Mouse (Mus musculus): ENCODE results near the gene Inpp4b. TPM values are rescaled to one million over a fixed set of nuclear protein-coding genes. Genes with fewer than 3 reads are reported as not detected.

Inpp4b gene
- total RNA-seq, 1 experiment from 2014 or later, result 5.7 TPM

GRCm38 (mm10) chr8:81454830-81455229 lies 112.5 kb downstream of the Inpp4b start:
- 0 out of 2 replicates have a peak, but pooled peaks have one; percentile 11 for ATAC-seq (replicated peaks; ENCODE audit: low read depth, poor library complexity, severe bottlenecking)

- no peak for ATAC-seq (replicated peaks; ENCODE audit: low read depth, poor library complexity, severe bottlenecking)
These were observed 121.4 kb downstream of the Inpp4b start for GRCm38 (mm10) chr8:81463762-81464161.

- ATAC-seq (replicated peaks; ENCODE audit: low read depth, poor library complexity, severe bottlenecking), result peak; percentile 71
These were observed 124.4 kb downstream of the Inpp4b start for GRCm38 (mm10) chr8:81466776-81467175.

GRCm38 (mm10) chr8:81478674-81479073 lies 136.3 kb downstream of the Inpp4b start:
- peak; percentile 71; the same call in 1 of the 2 replicates for ATAC-seq (replicated peaks; ENCODE audit: low read depth, poor library complexity, severe bottlenecking)

- no peak for ATAC-seq (replicated peaks; ENCODE audit: low read depth, poor library complexity, severe bottlenecking)
These were observed 141.5 kb downstream of the Inpp4b start for GRCm38 (mm10) chr8:81483834-81484233.

GRCm38 (mm10) chr8:81485626-81486025 lies 143.3 kb downstream of the Inpp4b start:
- 0 out of 2 replicates have a peak, but pooled peaks have one; percentile 15 for ATAC-seq (replicated peaks; ENCODE audit: low read depth, poor library complexity, severe bottlenecking)

GRCm38 (mm10) chr8:81489894-81490661 lies 147.7 kb downstream of the Inpp4b start:
- no peak for ATAC-seq (replicated peaks; ENCODE audit: low read depth, poor library complexity, severe bottlenecking)

- ATAC-seq (replicated peaks; ENCODE audit: low read depth, poor library complexity, severe bottlenecking), result peak; percentile 95
These were observed 148.8 kb downstream of the Inpp4b start for GRCm38 (mm10) chr8:81491097-81491705.

GRCm38 (mm10) chr8:81491706-81492204 lies 149.4 kb downstream of the Inpp4b start:
- ATAC-seq (replicated peaks; ENCODE audit: low read depth, poor library complexity, severe bottlenecking), result no peak

GRCm38 (mm10) chr8:81494823-81495222 lies 152.5 kb downstream of the Inpp4b start:
- no peak for ATAC-seq (replicated peaks; ENCODE audit: low read depth, poor library complexity, severe bottlenecking)

GRCm38 (mm10) chr8:81497646-81498045 lies 155.3 kb downstream of the Inpp4b start:
- ATAC-seq (replicated peaks; ENCODE audit: low read depth, poor library complexity, severe bottlenecking), result no peak

- ATAC-seq (replicated peaks; ENCODE audit: low read depth, poor library complexity, severe bottlenecking), result no peak
These were observed 159.9 kb downstream of the Inpp4b start for GRCm38 (mm10) chr8:81502216-81502615.

GRCm38 (mm10) chr8:81502982-81503381 lies 160.6 kb downstream of the Inpp4b start:
- ATAC-seq (replicated peaks; ENCODE audit: low read depth, poor library complexity, severe bottlenecking), result no peak

- ATAC-seq (replicated peaks; ENCODE audit: low read depth, poor library complexity, severe bottlenecking), result no peak
These were observed 170.5 kb downstream of the Inpp4b start for GRCm38 (mm10) chr8:81512826-81513225.

- no peak for ATAC-seq (replicated peaks; ENCODE audit: low read depth, poor library complexity, severe bottlenecking)
These were observed 172.1 kb downstream of the Inpp4b start for GRCm38 (mm10) chr8:81514425-81514824.

- no peak for ATAC-seq (replicated peaks; ENCODE audit: low read depth, poor library complexity, severe bottlenecking)
These were observed 179.7 kb downstream of the Inpp4b start for GRCm38 (mm10) chr8:81522085-81522484.

- no peak for ATAC-seq (replicated peaks; ENCODE audit: low read depth, poor library complexity, severe bottlenecking)
These were observed 182.2 kb downstream of the Inpp4b start for GRCm38 (mm10) chr8:81524561-81524960.

GRCm38 (mm10) chr8:81527661-81528060 lies 185.3 kb downstream of the Inpp4b start:
- no peak for ATAC-seq (replicated peaks; ENCODE audit: low read depth, poor library complexity, severe bottlenecking)

GRCm38 (mm10) chr8:81538310-81538709 lies 196.0 kb downstream of the Inpp4b start:
- no peak for ATAC-seq (replicated peaks; ENCODE audit: low read depth, poor library complexity, severe bottlenecking)

- no peak for ATAC-seq (replicated peaks; ENCODE audit: low read depth, poor library complexity, severe bottlenecking)
These were observed 216.2 kb downstream of the Inpp4b start for GRCm38 (mm10) chr8:81558550-81558949.

- ATAC-seq (replicated peaks; ENCODE audit: low read depth, poor library complexity, severe bottlenecking), result peak; percentile 88
These were observed 220.0 kb downstream of the Inpp4b start for GRCm38 (mm10) chr8:81562405-81562804.
